Mouse (Mus musculus): ENCODE measurements around the gene Dlgap4. TPM values are rescaled to one million over a fixed set of nuclear protein-coding genes. Genes with fewer than 3 reads are reported as not detected.

Gene Dlgap4
- polyA plus RNA-seq (2012; rRNA removed) = 26.0 and 47.1 TPM in 2 replicates

DNA sequence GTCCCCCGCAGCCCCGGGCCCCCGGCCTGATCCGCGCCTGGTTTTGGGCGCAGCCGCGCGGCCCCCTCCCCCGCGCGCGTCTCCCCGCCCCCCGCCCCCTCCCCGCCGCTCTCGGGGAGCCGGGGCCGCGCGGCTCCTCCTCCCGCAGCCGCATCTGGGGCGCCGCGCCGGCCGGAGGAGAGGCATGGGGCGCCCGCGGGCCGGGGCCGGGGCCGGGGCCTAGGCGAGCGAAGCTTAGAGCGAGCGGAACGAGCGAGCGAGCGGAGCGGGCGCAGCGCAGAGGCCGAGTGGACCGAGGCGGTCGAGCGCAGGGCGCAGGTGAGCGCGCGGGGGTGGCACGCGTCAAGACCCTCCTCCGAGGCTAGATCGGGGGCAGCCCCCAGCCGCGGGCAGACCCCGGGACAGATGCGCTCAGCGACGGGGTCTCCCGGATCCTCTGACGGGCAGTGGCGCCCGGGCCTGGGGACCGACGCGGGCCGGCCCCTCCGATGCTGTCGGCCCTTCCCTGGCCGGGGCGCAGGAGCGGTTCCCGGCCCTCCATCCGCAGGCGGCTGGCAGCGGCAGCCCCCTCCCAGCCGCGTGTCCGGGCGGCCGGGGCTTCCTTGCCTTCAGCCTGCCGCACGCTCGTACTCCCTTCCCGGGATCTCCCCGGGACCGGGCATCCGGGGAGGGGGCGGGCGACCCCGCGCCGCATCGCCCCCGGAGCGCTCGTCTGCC, at the start of gene Dlgap4:
Gene Dlgap4, plus strand, starts transcription at position 165 of the 717 bp plus-strand sequence.
- Histone ChIP-seq H3K4me3 (ENCODE audit: low read depth, low read length) (peak within 1 kb of the TSS; percentile 55), H3K27me3 (ENCODE audit: control insufficient read depth, insufficient read depth, low read length) (peaks cover 50% of the 10 kb centered on the region), H3K36me3 (ENCODE audit: control insufficient read depth, insufficient read depth, low read length) (no peaks in the 10 kb centered on the region), H3K27ac (ENCODE audit: insufficient read depth, low read depth, low read length) (no peak within 1 kb of the TSS), H3K4me1 (ENCODE audit: control insufficient read depth, insufficient read depth, insufficient read length, low read length) (peaks cover 2% of the 10 kb centered on the region; the same call in 1 of the 2 replicates)
- WGBS = 1% methylated on average over 94 of the region's 103 CpGs
- TF ChIP-seq POLR2A (IDR thresholded peaks at IDR 0.05; ENCODE audit: low read depth, low read length) = no peak
- no peak for TF ChIP-seq CTCF (IDR thresholded peaks at IDR 0.05; ENCODE audit: extremely low read depth, insufficient read length, insufficient replicate concordance, low read depth, low read length)

- TF ChIP-seq POLR2A (IDR thresholded peaks at IDR 0.05; ENCODE audit: low read depth, low read length) (no peak), CTCF (IDR thresholded peaks at IDR 0.05; ENCODE audit: extremely low read depth, insufficient read length, insufficient replicate concordance, low read depth, low read length) (no peak)
- Histone ChIP-seq H3K4me1 (ENCODE audit: control insufficient read depth, insufficient read depth, insufficient read length, low read length) (no peaks in the 10 kb centered on the region), H3K27me3 (ENCODE audit: control insufficient read depth, insufficient read depth, low read length) (no peaks in the 10 kb centered on the region), H3K27ac (ENCODE audit: insufficient read depth, low read depth, low read length) (no peak overlapping the region), H3K4me3 (ENCODE audit: low read depth, low read length) (no peak overlapping the region), H3K36me3 (ENCODE audit: control insufficient read depth, insufficient read depth, low read length) (peaks cover 23% of the 10 kb centered on the region)
- WGBS = 52% methylated on average over 2 of the region's 2 CpGs
Observed at GRCm38 (mm10) chr2:156566512-156566911, 47.0 kb upstream of the Dlgap4 start.

GRCm38 (mm10) chr2:156568647-156569046, 44.9 kb upstream of the Dlgap4 start:
- H3K4me3 ChIP-seq (ENCODE audit: low read depth, low read length) = no peak overlapping the region
- H3K36me3 ChIP-seq (ENCODE audit: control insufficient read depth, insufficient read depth, low read length) = peaks cover 23% of the 10 kb centered on the region
- WGBS = 91% methylated on average over 7 of the region's 7 CpGs
- no peaks in the 10 kb centered on the region for H3K4me1 ChIP-seq (ENCODE audit: control insufficient read depth, insufficient read depth, insufficient read length, low read length)
- no peak overlapping the region for H3K27ac ChIP-seq (ENCODE audit: insufficient read depth, low read depth, low read length)
- TF ChIP-seq CTCF (IDR thresholded peaks at IDR 0.05; ENCODE audit: extremely low read depth, insufficient read length, insufficient replicate concordance, low read depth, low read length) = no peak
- TF ChIP-seq POLR2A (IDR thresholded peaks at IDR 0.05; ENCODE audit: low read depth, low read length) = no peak
- no peaks in the 10 kb centered on the region for H3K27me3 ChIP-seq (ENCODE audit: control insufficient read depth, insufficient read depth, low read length)

DNA sequence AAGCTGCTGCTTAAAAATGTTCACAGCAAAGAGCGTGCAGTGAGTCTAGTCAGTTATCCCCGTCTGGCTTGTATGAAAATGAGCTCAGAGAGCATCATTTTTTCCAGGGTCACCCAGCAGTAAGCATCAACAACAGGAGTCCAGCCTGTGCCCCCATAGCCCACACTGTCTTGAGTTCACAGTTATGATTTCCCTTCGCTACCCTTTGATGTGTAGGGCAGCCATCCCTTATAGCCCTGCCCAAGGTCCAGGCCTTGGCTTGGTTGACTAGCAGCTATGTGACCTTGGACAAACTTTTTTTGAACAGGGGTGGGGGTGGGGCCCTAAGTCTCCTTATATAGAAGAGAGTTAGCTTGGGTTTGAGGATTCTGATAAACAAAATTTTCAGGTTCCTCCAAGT, 44.2 kb upstream of the Dlgap4 start:
- WGBS = 87% methylated on average over 3 of the region's 3 CpGs
- H3K27ac ChIP-seq (ENCODE audit: insufficient read depth, low read depth, low read length) = no peak overlapping the region
- H3K36me3 ChIP-seq (ENCODE audit: control insufficient read depth, insufficient read depth, low read length) = peaks cover 23% of the 10 kb centered on the region
- H3K27me3 ChIP-seq (ENCODE audit: control insufficient read depth, insufficient read depth, low read length) = no peaks in the 10 kb centered on the region
- H3K4me3 ChIP-seq (ENCODE audit: low read depth, low read length) = no peak overlapping the region
- no peak for TF ChIP-seq POLR2A (IDR thresholded peaks at IDR 0.05; ENCODE audit: low read depth, low read length)
- no peak for TF ChIP-seq CTCF (IDR thresholded peaks at IDR 0.05; ENCODE audit: extremely low read depth, insufficient read length, insufficient replicate concordance, low read depth, low read length)
- no peaks in the 10 kb centered on the region for H3K4me1 ChIP-seq (ENCODE audit: control insufficient read depth, insufficient read depth, insufficient read length, low read length)

- 85% methylated on average over 6 of the region's 6 CpGs for WGBS
- no peak for TF ChIP-seq POLR2A (IDR thresholded peaks at IDR 0.05; ENCODE audit: low read depth, low read length)
- no peak for TF ChIP-seq CTCF (IDR thresholded peaks at IDR 0.05; ENCODE audit: extremely low read depth, insufficient read length, insufficient replicate concordance, low read depth, low read length)
- no peak overlapping the region for H3K4me3 ChIP-seq (ENCODE audit: low read depth, low read length)
- H3K27ac ChIP-seq (ENCODE audit: insufficient read depth, low read depth, low read length) = no peak overlapping the region
- H3K4me1 ChIP-seq (ENCODE audit: control insufficient read depth, insufficient read depth, insufficient read length, low read length) = no peaks in the 10 kb centered on the region
- H3K27me3 ChIP-seq (ENCODE audit: control insufficient read depth, insufficient read depth, low read length) = no peaks in the 10 kb centered on the region
- peaks cover 21% of the 10 kb centered on the region for H3K36me3 ChIP-seq (ENCODE audit: control insufficient read depth, insufficient read depth, low read length)
Observed at GRCm38 (mm10) chr2:156571521-156571920, 42.0 kb upstream of the Dlgap4 start.

GRCm38 (mm10) chr2:156576850-156577587, 36.5 kb upstream of the Dlgap4 start:
- H3K36me3 ChIP-seq (ENCODE audit: control insufficient read depth, insufficient read depth, low read length) = no peaks in the 10 kb centered on the region
- no peak overlapping the region for H3K27ac ChIP-seq (ENCODE audit: insufficient read depth, low read depth, low read length)
- no peak for TF ChIP-seq POLR2A (IDR thresholded peaks at IDR 0.05; ENCODE audit: low read depth, low read length)
- no peak for TF ChIP-seq CTCF (IDR thresholded peaks at IDR 0.05; ENCODE audit: extremely low read depth, insufficient read length, insufficient replicate concordance, low read depth, low read length)

DNA sequence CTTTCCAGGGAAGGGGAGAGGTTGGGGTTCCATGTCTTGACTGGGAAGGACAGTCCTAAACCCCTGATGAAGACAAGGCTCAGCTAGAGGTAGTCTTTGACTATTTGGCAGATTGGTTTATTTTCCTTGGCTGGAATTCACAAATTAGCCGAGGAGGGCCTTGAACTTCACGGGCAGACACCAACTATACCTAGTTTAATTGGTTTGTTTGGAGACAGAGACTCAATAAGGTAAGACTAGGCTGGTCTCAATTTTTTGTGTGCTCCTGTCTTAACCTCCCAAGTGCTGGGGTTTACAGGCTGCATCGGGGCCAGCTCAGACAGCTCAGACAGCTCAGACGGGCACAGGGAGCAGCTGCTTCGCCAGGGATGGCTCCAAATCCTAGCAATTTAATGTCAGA, 33.0 kb upstream of the Dlgap4 start:
- WGBS = 65% methylated on average over 5 of the region's 5 CpGs
- Histone ChIP-seq H3K4me1 (ENCODE audit: control insufficient read depth, insufficient read depth, insufficient read length, low read length) (no peaks in the 10 kb centered on the region), H3K4me3 (ENCODE audit: low read depth, low read length) (no peak overlapping the region), H3K27ac (ENCODE audit: insufficient read depth, low read depth, low read length) (no peak overlapping the region), H3K36me3 (ENCODE audit: control insufficient read depth, insufficient read depth, low read length) (no peaks in the 10 kb centered on the region), H3K27me3 (ENCODE audit: control insufficient read depth, insufficient read depth, low read length) (0 out of 2 replicates have a peak, but pooled peaks cover 3% of the 10 kb centered on the region)
- TF ChIP-seq CTCF (IDR thresholded peaks at IDR 0.05; ENCODE audit: extremely low read depth, insufficient read length, insufficient replicate concordance, low read depth, low read length) (no peak), POLR2A (IDR thresholded peaks at IDR 0.05; ENCODE audit: low read depth, low read length) (no peak)

More at GRCm38 (mm10) chr2:156576850-156577587, 36.5 kb upstream of the Dlgap4 start:
- 74% methylated on average over 7 of the region's 7 CpGs for WGBS
- H3K4me1 ChIP-seq (ENCODE audit: control insufficient read depth, insufficient read depth, insufficient read length, low read length) = no peaks in the 10 kb centered on the region
- no peaks in the 10 kb centered on the region for H3K27me3 ChIP-seq (ENCODE audit: control insufficient read depth, insufficient read depth, low read length)
- no peak overlapping the region for H3K4me3 ChIP-seq (ENCODE audit: low read depth, low read length)

Measured in small intestine, adult 2 months (tissue).